Mouse (Mus musculus) heart, adult 10 weeks (tissue): ENCODE data around the gene Dnttip2. TPM values are rescaled to one million over a fixed set of nuclear protein-coding genes. Genes with fewer than 3 reads are reported as not detected.

Source experiments
- polyA plus RNA-seq: library from polyadenylated mRNA; stranded (reverse); fragments of 350-450 nt; fragmentation: Illumina TruSeq; extraction: RNeasy Lipid Tissue Mini Kit (QIAGEN cat#74804); gene quantifications from one replicate; pipeline ENCODE4 v1.2.3, GENCODE M21; 2014; ENCODE audit warnings: low read depth, low replicate concordance

The Dnttip2 gene
- polyA plus RNA-seq, result 30.2 TPM

GRCm38 (mm10) chr3:122274241-122275024 lies at the start of gene Dnttip2:
Gene Dnttip2, plus strand, starts transcription at chr3:122274388.

DNA sequence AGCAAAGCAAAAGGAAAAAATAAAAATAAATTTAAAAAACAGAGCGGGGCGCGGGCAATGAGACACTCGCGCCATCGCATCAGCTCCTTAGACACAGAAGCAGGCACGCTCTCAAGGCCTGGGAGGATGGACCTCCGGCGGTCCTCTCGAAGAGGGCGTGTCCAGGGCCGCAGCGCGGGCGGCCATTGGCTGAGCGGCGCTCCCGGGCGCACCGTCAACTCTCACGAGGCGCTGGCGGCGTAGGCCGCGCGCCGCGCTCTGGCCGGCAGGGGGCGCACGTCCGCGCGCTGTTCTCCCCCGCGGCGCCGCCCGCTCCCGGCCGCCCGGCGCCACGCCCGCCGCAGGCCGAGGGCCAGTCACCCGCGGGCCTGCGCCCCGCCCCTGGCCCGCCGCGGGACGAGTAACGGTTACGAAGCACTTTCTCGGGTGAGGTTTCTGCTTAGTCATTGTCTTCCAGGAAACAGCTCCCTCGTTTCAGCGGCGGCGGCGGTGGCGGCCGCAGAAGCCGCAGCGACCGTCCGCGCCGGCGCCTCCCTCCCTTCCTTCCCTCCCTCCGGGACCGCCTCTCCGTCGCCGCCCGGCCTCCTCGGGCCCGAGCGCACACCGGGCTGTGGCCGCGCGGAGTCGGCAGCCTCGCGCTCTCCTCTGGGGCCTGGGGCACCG lies 28.8 kb upstream of the Dnttip2 start, which contains the start of gene Gclm:
Gene Gclm, plus strand, starts transcription at position 343 of the 663 bp plus-strand sequence.

GRCm38 (mm10) chr3:122293954-122294850 lies 20.0 kb downstream of the Dnttip2 start, which contains the start of gene Bcar3:
Gene Bcar3, plus strand, starts transcription at chr3:122294136.

Other genes with a start within 250 kb of the Dnttip2 start
- gene Abca4, start 229.9 kb upstream of the Dnttip2 start, polyA plus RNA-seq, result 5.4 TPM
- 46.0 TPM for gene Gclm, start 28.8 kb upstream of the Dnttip2 start, polyA plus RNA-seq
- 6.2 TPM for gene Bcar3, start 19.7 kb downstream of the Dnttip2 start, polyA plus RNA-seq